Mouse (Mus musculus) midbrain, embryonic 12.5 days (tissue): ENCODE measurements around the gene Tgfb1i1. TPM values are rescaled to one million over a fixed set of nuclear protein-coding genes. Genes with fewer than 3 reads are reported as not detected.

Experiments
- ATAC-seq: fragments of 200-750 bp; cut with Nextera tagmentation; 2 replicates; pipeline ENCODE4 v1.8.0; 2017; ENCODE audit warnings: low read depth, moderate TSS enrichment, moderate library complexity; ENCODE audit not compliant: low FRiP score
- H3K27ac ChIP-seq: fragments of 300-500 bp; sonication (generic); replicated peaks from 2 replicates; pipeline ENCODE4 v1.5.1; 2016; ENCODE audit warnings: mild to moderate bottlenecking
- H3K27me3 ChIP-seq: fragments of 300-500 bp; sonication (generic); 2 replicates; pipeline ENCODE4 v1.6.1; 2016; ENCODE audit warnings: mild to moderate bottlenecking
- H3K36me3 ChIP-seq: fragments of 300-500 bp; sonication (generic); 2 replicates; pipeline ENCODE4 v1.6.1; 2016
- H3K4me1 ChIP-seq: fragments of 300-500 bp; sonication (generic); 2 replicates; pipeline ENCODE4 v1.6.1; 2016
- H3K4me2 ChIP-seq: fragments of 300-500 bp; sonication (generic); replicated peaks from 2 replicates; pipeline ENCODE4 v1.6.1; 2016; ENCODE audit warnings: mild to moderate bottlenecking, moderate library complexity
- H3K4me3 ChIP-seq: fragments of 300-500 bp; sonication (generic); 2 replicates; pipeline ENCODE4 v1.5.1; 2016; ENCODE audit warnings: mild to moderate bottlenecking
- H3K9ac ChIP-seq: fragments of 300-500 bp; sonication (generic); replicated peaks from 2 replicates; pipeline ENCODE4 v1.6.1; 2016; ENCODE audit warnings: mild to moderate bottlenecking, moderate library complexity
- H3K9me3 ChIP-seq: fragments of 300-500 bp; sonication (generic); 2 replicates; pipeline ENCODE4 v1.6.1; 2016; ENCODE audit warnings: mild to moderate bottlenecking
- WGBS: fragments of 180-500 bp; shearing (Covaris S2); methylation state at CpG from one replicate; pipeline ENCODE4 v1.1.7; 2016; 5-methylcytosine and 5-hydroxymethylcytosine counted together
- polyA plus RNA-seq: library from polyadenylated mRNA; unstranded; fragments of >200 nt; fragmentation: Nextera tagmentation; extraction: Ambion mirVana; gene quantifications from 2 replicates; pipeline ENCODE4 v1.2.1, GENCODE M21; 2016

Gene Tgfb1i1
- polyA plus RNA-seq, 1 experiment from 2014 or later = 50.5 TPM

DNA sequence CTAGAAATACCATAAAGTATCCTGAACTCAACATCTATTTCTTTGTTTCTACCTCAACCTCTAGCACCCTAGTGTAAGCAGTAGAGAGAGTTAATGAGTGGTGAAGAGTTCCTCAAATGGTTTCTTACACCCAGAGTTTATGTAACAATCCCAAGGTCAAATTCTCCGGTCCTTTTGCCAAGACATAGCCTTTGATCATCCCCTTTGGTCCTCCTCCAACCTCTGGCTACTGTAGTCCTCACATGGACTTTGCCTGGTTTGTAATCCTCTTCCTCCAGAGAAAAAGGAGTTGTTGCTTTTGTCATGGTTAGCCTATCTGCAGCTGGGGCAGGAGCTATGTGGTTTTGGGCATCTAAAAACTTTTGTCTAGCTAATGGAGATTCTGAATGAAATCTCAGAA, 11.1 kb upstream of the Tgfb1i1 start:
- WGBS = 88% methylated on average over 1 of the region's 1 CpGs
- no peak for ATAC-seq

GRCm38 (mm10) chr7:128236426-128236825, 10.2 kb upstream of the Tgfb1i1 start:
- peak overlapping the region; percentile 90; the same call in 1 of the 2 replicates for H3K27ac ChIP-seq
- 0 out of 2 replicates have a peak overlapping the region, but pooled peaks have one; percentile 85 for H3K4me2 ChIP-seq
- no peak overlapping the region for H3K4me3 ChIP-seq
- no peak for ATAC-seq
- H3K27me3 ChIP-seq = no peaks in the 10 kb centered on the region
- peaks cover 20% of the 10 kb centered on the region for H3K36me3 ChIP-seq
- H3K9ac ChIP-seq = no peak overlapping the region; the same call in 1 of the 2 replicates
- peaks cover 21% of the 10 kb centered on the region for H3K4me1 ChIP-seq
- 93% methylated on average over 13 of the region's 13 CpGs for WGBS
- no peaks in the 10 kb centered on the region for H3K9me3 ChIP-seq

More for the DNA sequence above, 11.1 kb upstream of the Tgfb1i1 start:
- Histone ChIP-seq H3K27ac (no peak overlapping the region), H3K9me3 (no peaks in the 10 kb centered on the region), H3K9ac (no peak overlapping the region), H3K4me3 (no peak overlapping the region), H3K4me2 (no peak overlapping the region), H3K4me1 (peaks cover 21% of the 10 kb centered on the region), H3K36me3 (peaks cover 11% of the 10 kb centered on the region), H3K27me3 (no peaks in the 10 kb centered on the region)

DNA sequence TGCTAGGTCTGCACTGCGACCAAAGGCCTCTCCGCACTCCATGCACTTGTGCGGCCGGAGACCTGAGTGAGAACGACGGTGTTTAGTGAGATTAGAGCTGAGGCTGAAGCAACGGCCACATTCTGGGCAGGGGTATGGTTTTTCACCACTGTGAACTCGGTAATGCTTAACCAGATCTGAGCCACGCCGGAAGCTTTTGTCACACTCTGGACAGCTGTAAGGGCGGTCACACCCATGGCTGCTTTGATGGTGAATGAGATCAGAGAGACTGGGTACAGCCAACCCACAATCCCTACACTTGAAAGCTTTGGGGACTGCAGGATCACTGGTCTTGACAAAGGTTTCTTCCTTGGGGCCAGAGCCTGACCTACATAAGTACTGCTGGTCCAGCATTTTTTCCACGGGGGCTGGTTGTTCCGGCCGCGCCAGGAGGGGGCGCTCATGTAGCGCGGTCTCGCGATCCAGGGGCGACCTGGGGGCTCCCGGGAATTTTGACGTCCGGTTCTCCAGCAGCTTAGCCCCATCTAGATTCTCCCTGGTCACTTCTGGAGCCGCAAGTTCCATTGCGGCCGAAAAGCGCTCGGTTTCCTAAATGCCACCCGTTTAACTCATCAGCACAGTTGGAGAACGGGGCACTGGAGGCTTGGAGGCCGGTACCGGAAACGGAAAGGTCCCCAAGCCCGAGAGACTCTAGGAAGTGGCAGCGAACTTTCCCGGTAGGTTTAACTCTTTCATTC, 9.6 kb upstream of the Tgfb1i1 start, which contains the start of gene Armc5:
Gene Armc5, plus strand, starts transcription at position 487 of the 737 bp plus-strand sequence.
- H3K9ac ChIP-seq = peak within 1 kb of the TSS; percentile 63
- WGBS = 25% methylated on average over 37 of the region's 37 CpGs
- H3K27ac ChIP-seq = peak within 1 kb of the TSS; percentile 90
- H3K4me2 ChIP-seq = peak within 1 kb of the TSS; percentile 85
- H3K4me3 ChIP-seq = peak within 1 kb of the TSS; percentile 61
- no peaks in the 10 kb centered on the region for H3K9me3 ChIP-seq
- peaks cover 26% of the 10 kb centered on the region for H3K36me3 ChIP-seq
- no peak; the same call in 1 of the 2 replicates for ATAC-seq
- no peaks in the 10 kb centered on the region for H3K27me3 ChIP-seq
- H3K4me1 ChIP-seq = peaks cover 21% of the 10 kb centered on the region

DNA sequence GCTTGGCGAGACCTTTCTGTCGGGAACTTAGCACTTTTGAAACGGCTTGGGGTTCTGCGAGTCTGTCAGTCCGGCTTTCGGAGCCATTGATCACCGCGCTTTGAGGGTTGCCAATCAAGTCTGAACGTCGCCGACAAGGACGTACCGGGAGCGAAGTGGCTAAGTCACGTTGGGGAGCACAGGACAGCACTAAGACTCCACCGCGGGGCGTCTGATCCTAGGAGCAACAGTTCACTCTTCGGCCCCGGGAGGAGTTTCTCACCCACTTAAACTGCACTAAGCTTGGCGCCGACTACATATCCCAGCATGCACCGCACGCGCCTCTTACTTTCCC, 9.1 kb upstream of the Tgfb1i1 start:
- Histone ChIP-seq H3K9ac (peak overlapping the region; percentile 58), H3K4me2 (peak overlapping the region; percentile 85), H3K36me3 (peaks cover 31% of the 10 kb centered on the region), H3K4me3 (peak overlapping the region; percentile 61), H3K9me3 (no peaks in the 10 kb centered on the region), H3K27ac (peak overlapping the region; percentile 90), H3K27me3 (no peaks in the 10 kb centered on the region), H3K4me1 (peaks cover 21% of the 10 kb centered on the region)
- WGBS = under 1% methylated on average over 25 of the region's 25 CpGs
- no peak; the same call in 1 of the 2 replicates for ATAC-seq

- under 1% methylated on average over 71 of the region's 72 CpGs for WGBS
- peaks cover 21% of the 10 kb centered on the region for H3K4me1 ChIP-seq
- H3K36me3 ChIP-seq = peaks cover 35% of the 10 kb centered on the region
- peak within 1 kb of the TSS; percentile 63 for H3K9ac ChIP-seq
- ATAC-seq = peak; percentile 90
- H3K4me2 ChIP-seq = peak within 1 kb of the TSS; percentile 85
- H3K9me3 ChIP-seq = no peaks in the 10 kb centered on the region
- H3K27ac ChIP-seq = peak within 1 kb of the TSS; percentile 90
- peak within 1 kb of the TSS; percentile 61 for H3K4me3 ChIP-seq
- no peaks in the 10 kb centered on the region for H3K27me3 ChIP-seq
Measured at GRCm38 (mm10) chr7:128237927-128238778, 8.5 kb upstream of the Tgfb1i1 start, which contains the start of gene 9130023H24Rik. Gene 9130023H24Rik (minus strand): TSS chr7:128238031.

DNA sequence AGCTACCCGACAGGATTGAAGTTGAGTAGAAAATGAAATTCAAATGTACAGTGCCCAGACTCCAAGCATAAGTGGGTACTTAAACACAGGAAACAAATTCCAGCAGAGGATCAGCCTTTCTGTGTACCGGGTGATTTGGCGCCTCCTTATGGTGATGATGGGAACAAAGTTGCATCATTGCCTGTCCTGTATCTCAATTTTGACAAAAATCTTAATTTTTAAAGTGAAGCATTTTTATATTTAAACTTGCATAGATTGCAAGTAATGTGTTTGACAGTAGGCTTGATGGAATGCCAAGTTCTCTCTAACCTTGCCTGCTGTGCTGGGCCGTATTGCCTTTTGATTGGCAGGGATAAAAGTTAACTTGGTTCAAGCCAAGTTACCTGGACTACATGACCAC, 7.6 kb upstream of the Tgfb1i1 start:
- peaks cover 21% of the 10 kb centered on the region for H3K4me1 ChIP-seq
- H3K9me3 ChIP-seq = no peaks in the 10 kb centered on the region
- peaks cover 35% of the 10 kb centered on the region for H3K36me3 ChIP-seq
- no peak for ATAC-seq
- 0 out of 2 replicates have a peak overlapping the region, but pooled peaks have one; percentile 6 for H3K9ac ChIP-seq
- peak overlapping the region; percentile 90 for H3K27ac ChIP-seq
- peak overlapping the region; percentile 85 for H3K4me2 ChIP-seq
- H3K27me3 ChIP-seq = no peaks in the 10 kb centered on the region
- 26% methylated on average over 4 of the region's 4 CpGs for WGBS
- peak overlapping the region; percentile 61 for H3K4me3 ChIP-seq

- Histone ChIP-seq H3K9ac (no peak overlapping the region), H3K4me1 (peaks cover 21% of the 10 kb centered on the region), H3K4me3 (no peak overlapping the region), H3K27ac (no peak overlapping the region), H3K4me2 (no peak overlapping the region), H3K27me3 (no peaks in the 10 kb centered on the region), H3K9me3 (no peaks in the 10 kb centered on the region), H3K36me3 (peaks cover 45% of the 10 kb centered on the region)
- 92% methylated on average over 27 of the region's 27 CpGs for WGBS
- no peak for ATAC-seq
Measured at GRCm38 (mm10) chr7:128240131-128240784, 6.4 kb upstream of the Tgfb1i1 start.

DNA sequence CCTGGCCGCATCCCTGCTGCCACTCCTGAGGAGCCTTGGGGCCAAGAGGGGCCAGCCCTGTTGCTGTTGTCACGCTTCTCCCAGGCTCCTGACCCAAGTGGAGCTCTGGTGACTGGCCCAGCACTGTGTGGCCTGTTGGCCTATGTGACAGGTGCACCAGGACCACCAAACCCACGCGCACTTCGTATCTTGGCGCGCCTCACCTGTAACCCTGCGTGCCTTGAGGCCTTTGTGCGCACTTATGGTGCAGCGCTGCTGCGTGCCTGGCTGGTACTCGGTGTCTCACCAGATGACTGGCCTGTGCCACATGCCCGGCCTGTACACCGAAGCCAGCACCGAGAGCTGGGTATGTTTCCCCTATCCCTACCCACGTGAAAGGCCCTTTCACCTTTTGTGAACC, 4.3 kb upstream of the Tgfb1i1 start:
- H3K4me1 ChIP-seq = peaks cover 28% of the 10 kb centered on the region
- no peak overlapping the region for H3K4me2 ChIP-seq
- no peak overlapping the region for H3K9ac ChIP-seq
- no peak overlapping the region for H3K27ac ChIP-seq
- peaks cover 45% of the 10 kb centered on the region for H3K36me3 ChIP-seq
- no peak for ATAC-seq
- no peak overlapping the region for H3K4me3 ChIP-seq
- 93% methylated on average over 16 of the region's 16 CpGs for WGBS
- H3K9me3 ChIP-seq = no peaks in the 10 kb centered on the region
- H3K27me3 ChIP-seq = no peaks in the 10 kb centered on the region; the same call in none of the 2 replicates

DNA sequence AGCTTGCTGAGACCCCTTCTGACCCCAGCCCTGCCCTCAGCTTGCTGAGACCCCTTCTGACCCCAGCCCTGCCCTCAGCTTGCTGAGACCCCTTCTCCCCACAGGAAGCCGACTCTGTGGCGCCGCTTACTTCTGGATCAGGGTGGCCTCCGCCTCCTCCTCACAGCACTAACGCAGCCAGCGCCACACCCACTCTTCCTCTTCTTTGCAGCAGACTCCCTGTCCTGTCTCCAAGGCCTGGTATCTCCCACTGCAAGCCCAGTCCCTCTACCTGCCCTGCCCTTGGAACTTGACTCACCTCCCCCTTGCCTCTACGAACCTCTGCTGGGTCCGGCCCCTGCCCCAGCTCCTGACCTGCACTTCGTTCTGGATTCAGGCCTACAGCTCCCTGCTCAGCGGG, 2.7 kb upstream of the Tgfb1i1 start:
- peaks cover 45% of the 10 kb centered on the region for H3K36me3 ChIP-seq
- no peak overlapping the region for H3K27ac ChIP-seq
- H3K9me3 ChIP-seq = no peaks in the 10 kb centered on the region
- ATAC-seq = no peak
- WGBS = 49% methylated on average over 10 of the region's 10 CpGs
- peaks cover 27% of the 10 kb centered on the region for H3K4me1 ChIP-seq
- no peak overlapping the region for H3K4me2 ChIP-seq
- H3K4me3 ChIP-seq = no peak overlapping the region
- H3K9ac ChIP-seq = no peak overlapping the region
- peaks cover 12% of the 10 kb centered on the region for H3K27me3 ChIP-seq

DNA sequence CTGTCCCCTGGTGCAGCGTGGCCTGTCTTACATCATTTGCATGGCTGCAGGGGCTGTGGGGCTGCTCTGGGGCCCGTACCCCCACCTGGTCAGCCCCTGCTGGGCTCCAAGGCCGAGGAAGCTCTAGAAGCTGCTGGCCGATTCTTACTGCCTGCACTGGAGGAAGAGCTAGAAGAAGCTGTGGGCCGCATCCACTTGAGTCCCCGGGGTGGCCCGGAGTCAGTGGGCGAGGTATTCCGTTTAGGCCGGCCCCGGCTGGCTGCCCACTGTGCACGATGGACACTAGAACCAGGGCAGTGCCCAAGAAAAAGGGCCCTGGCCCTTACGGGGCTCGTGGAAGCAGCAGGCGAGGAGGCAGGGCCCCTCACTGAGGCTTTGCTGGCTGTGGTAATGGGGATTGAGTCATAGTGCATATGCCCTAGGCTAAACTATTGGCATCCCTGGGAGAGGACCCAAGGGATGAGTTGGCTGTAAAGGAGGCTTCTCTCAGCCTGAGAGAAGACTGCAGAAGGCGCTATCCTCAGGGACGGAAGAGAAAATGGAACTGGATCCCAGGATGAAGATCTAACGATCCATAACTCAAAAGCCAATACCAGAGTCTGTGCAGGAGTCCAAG, 2.1 kb upstream of the Tgfb1i1 start:
- Histone ChIP-seq H3K36me3 (peaks cover 45% of the 10 kb centered on the region), H3K4me1 (peaks cover 22% of the 10 kb centered on the region), H3K4me2 (no peak overlapping the region), H3K9ac (no peak overlapping the region), H3K4me3 (no peak overlapping the region), H3K9me3 (no peaks in the 10 kb centered on the region), H3K27ac (no peak overlapping the region), H3K27me3 (peaks cover 15% of the 10 kb centered on the region)
- ATAC-seq = no peak
- 81% methylated on average over 18 of the region's 18 CpGs for WGBS

DNA sequence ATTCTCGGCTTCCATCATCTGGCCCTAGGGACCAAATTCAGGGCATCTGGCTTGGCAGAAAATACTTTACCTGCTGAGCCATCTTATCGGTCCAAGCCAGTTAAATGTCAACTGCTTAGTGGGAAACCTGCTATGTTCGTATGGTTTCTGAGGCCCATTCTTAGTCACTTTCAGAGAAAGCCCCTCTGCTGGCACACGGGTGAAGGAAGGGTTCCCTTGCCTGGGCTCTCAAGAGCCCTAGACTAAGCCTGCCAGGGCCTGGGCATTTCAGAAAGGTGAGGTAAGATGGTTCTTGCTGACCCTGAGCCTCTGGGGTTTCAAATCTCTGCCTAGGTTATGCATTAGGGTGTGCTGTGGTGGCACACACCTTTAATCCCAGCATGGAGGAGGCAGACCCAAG, 1.1 kb upstream of the Tgfb1i1 start:
- Histone ChIP-seq H3K36me3 (peaks cover 34% of the 10 kb centered on the region), H3K27ac (no peak overlapping the region), H3K4me3 (no peak overlapping the region), H3K4me2 (no peak overlapping the region), H3K9ac (no peak overlapping the region), H3K9me3 (no peaks in the 10 kb centered on the region), H3K4me1 (peaks cover 18% of the 10 kb centered on the region; the same call in 1 of the 2 replicates), H3K27me3 (peaks cover 15% of the 10 kb centered on the region)
- no peak for ATAC-seq
- 88% methylated on average over 4 of the region's 4 CpGs for WGBS
